12 mouse cellular contexts compared by ENCODE assay signal in the genomic region with DNA sequence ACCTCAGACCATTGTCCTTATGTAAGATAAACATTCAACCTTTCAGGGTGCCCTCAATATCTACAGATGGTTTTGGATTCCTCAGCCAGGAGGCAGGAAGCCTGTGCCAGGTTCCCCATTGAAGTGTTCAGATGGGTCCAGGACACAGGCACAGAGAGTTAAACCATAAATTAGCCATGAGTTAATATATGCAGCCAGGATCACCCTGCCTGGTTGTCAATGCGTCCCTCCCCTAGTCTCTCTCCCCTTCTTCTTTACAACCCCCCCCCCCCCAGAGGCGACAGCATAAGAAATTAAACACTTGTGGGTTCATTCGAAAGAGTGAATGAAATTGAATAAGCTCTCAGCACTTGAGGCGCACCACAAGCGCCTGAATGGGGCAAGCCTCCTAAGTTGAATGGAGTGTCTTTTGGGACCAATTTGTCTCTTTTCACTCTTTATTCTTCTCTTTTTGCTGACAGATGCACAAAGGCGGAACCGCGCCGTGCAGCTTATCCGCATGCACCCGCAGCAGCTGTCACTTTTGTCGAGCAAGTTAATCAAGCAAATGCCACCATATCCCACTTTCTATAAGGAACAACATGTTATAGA. TPM values are rescaled to one million over a fixed set of nuclear protein-coding genes. Genes with fewer than 3 reads are reported as not detected.
DNase-seq lines count a peak whose midpoint lies in the region; ATAC-seq and TF ChIP-seq lines count a peak whose summit lies in the region.
"Had no signal": no experiment of that assay in that cellular context is flagged by ENCODE, and none has a peak within 500 bp of the region (broad histone marks: within the 10 kb centered on the region; RNA-seq: fewer than 3 reads in every experiment).

No protein-coding gene starts in this region.

- no peaks in the 10 kb centered on the region for H3K9me3 ChIP-seq in ES-Bruce4 (replicated peaks; ENCODE audit: control insufficient read depth, insufficient read depth, low read length, poor library complexity, severe bottlenecking)
- no peaks in the 10 kb centered on the region for H3K9me3 ChIP-seq in forebrain, embryonic 14.5 days (replicated peaks; ENCODE audit: control insufficient read depth, low read length)
- no peaks in the 10 kb centered on the region for H3K9me3 ChIP-seq in heart, embryonic 12.5 days (replicated peaks)
- H3K9me3 ChIP-seq: stomach, embryonic 15.5 days had no signal

- H3K4me2 ChIP-seq in forebrain, embryonic 14.5 days (ENCODE audit: low read length): peak overlapping the region; percentile 8; the same call in 1 of the 2 replicates
- no peak overlapping the region for H3K4me2 ChIP-seq in heart, embryonic 12.5 days
- H3K4me2 ChIP-seq: stomach, embryonic 15.5 days had no signal

- H3K36me3 ChIP-seq in ES-Bruce4 (ENCODE audit: control insufficient read depth, insufficient read depth, low read length, poor library complexity, severe bottlenecking): no peaks in the 10 kb centered on the region
- H3K36me3 ChIP-seq in forebrain, embryonic 14.5 days (ENCODE audit: control insufficient read depth, insufficient read depth, low read length): no peaks in the 10 kb centered on the region
- H3K36me3 ChIP-seq in heart, embryonic 12.5 days: no peaks in the 10 kb centered on the region
- H3K36me3 ChIP-seq: stomach, embryonic 15.5 days had no signal

- no peak overlapping the region; the same call in 1 of the 2 replicates for H3K4me3 ChIP-seq in ES-Bruce4 (ENCODE audit: low read depth, low read length)
- H3K4me3 ChIP-seq in forebrain, embryonic 14.5 days (ENCODE audit: low read depth, low read length): no peak overlapping the region
- H3K4me3 ChIP-seq in heart, embryonic 12.5 days: no peak overlapping the region
- H3K4me3 ChIP-seq: stomach, embryonic 15.5 days had no signal

- no peak for TF ChIP-seq CTCF in ES-Bruce4 (IDR thresholded peaks at IDR 0.05; ENCODE audit: low read depth, low read length)

- no peaks in the 10 kb centered on the region for H3K4me1 ChIP-seq in ES-Bruce4 (ENCODE audit: control insufficient read depth, insufficient read depth, low read length)
- H3K4me1 ChIP-seq in forebrain, embryonic 14.5 days (ENCODE audit: control insufficient read depth, insufficient read depth, low read length): peaks cover 59% of the 10 kb centered on the region
- H3K4me1 ChIP-seq in heart, embryonic 12.5 days (replicated peaks): peaks cover 4% of the 10 kb centered on the region
- H3K4me1 ChIP-seq: stomach, embryonic 15.5 days had no signal

- H3K27ac ChIP-seq in ES-Bruce4 (ENCODE audit: insufficient read depth, low read length): no peak overlapping the region
- peak overlapping the region; percentile 11; the same call in 1 of the 2 replicates for H3K27ac ChIP-seq in forebrain, embryonic 14.5 days (ENCODE audit: low read depth, low read length)
- H3K27ac ChIP-seq in heart, embryonic 12.5 days (ENCODE audit: poor library complexity, severe bottlenecking): no peak overlapping the region
- H3K27ac ChIP-seq: stomach, embryonic 15.5 days had no signal

- TF ChIP-seq EP300 in ES-Bruce4 (IDR thresholded peaks at IDR 0.05; ENCODE audit: insufficient read depth, low read depth, low read length): no peak

- ATAC-seq in forebrain, embryonic 14.5 days: peak; percentile 87
- no peak for ATAC-seq in heart, embryonic 12.5 days (ENCODE audit: insufficient number of reproducible peaks, low FRiP score)

- H3K9ac ChIP-seq in ES-Bruce4 (ENCODE audit: low read depth, poor library complexity, severe bottlenecking): 0 out of 2 replicates have a peak overlapping the region, but pooled peaks have one; percentile 7
- no peak overlapping the region for H3K9ac ChIP-seq in forebrain, embryonic 14.5 days (ENCODE audit: low read length)
- no peak overlapping the region for H3K9ac ChIP-seq in heart, embryonic 12.5 days
- H3K9ac ChIP-seq: stomach, embryonic 15.5 days had no signal

- 3% methylated on average over 12 of the region's 12 CpGs for WGBS in forebrain, embryonic 14.5 days
- WGBS in heart, embryonic 12.5 days: 70% methylated on average over 12 of the region's 12 CpGs

- TF ChIP-seq POLR2A in ES-Bruce4 (IDR thresholded peaks at IDR 0.05; ENCODE audit: insufficient read depth, low read length): no peak

- H3K27me3 ChIP-seq in ES-Bruce4 (ENCODE audit: control insufficient read depth, insufficient read depth, low read length, poor library complexity, severe bottlenecking): peaks cover 2% of the 10 kb centered on the region; the same call in 1 of the 2 replicates
- H3K27me3 ChIP-seq in forebrain, embryonic 14.5 days (replicated peaks; ENCODE audit: control insufficient read depth, insufficient read depth, low read length): 0 out of 2 replicates have a peak, but pooled peaks cover 4% of the 10 kb centered on the region
- no peaks in the 10 kb centered on the region; the same call in 1 of the 2 replicates for H3K27me3 ChIP-seq in heart, embryonic 12.5 days (replicated peaks)
- H3K27me3 ChIP-seq: stomach, embryonic 15.5 days had no signal

- peak; percentile 60 for DNase-seq in cerebellum, adult 9-11 months
- peak; percentile 96 for DNase-seq in forebrain, embryonic 14.5 days (ENCODE audit: low spot score)
- DNase-seq in mesoderm, embryonic 11.5 days (ENCODE audit: low read depth, low spot score): peak; percentile 88
- DNase-seq in urinary bladder, postnatal 36 days (ENCODE audit: low spot score in 2 of 2): no peak
- no peak for DNase-seq in natural killer cell, adult 2 months (ENCODE audit: low spot score in 2 of 2)
- no peak for DNase-seq in adrenal gland, postnatal 36 days
- DNase-seq: gastrocnemius, postnatal 36 days had no signal

RNA-seq across cellular contexts. Expression of a gene that starts 45.4 kb away (rescaled TPM):
- polyA plus RNA-seq in ES-Bruce4 (2011; ENCODE audit: insufficient read depth, insufficient read length, low read depth, missing spikeins): not detected in 2 replicates
- 69.6 and 81.3 TPM in 2 replicates for polyA plus RNA-seq in forebrain, embryonic 14.5 days (2014; fragmentation: Nextera tagmentation; extraction: Ambion mirVana)
- polyA plus RNA-seq in heart, embryonic 12.5 days (2016; fragmentation: Nextera tagmentation; extraction: Ambion mirVana): 0.18 TPM in 1 of 2 replicates, not detected in the other
- total RNA-seq in adrenal gland, postnatal 36 days (2021): not detected
- total RNA-seq: gastrocnemius, postnatal 36 days; liver, adult 2 months had no signal
- polyA plus RNA-seq: kidney, embryonic 14.5 days; liver, adult 2 months; stomach, embryonic 15.5 days had no signal

Comparison
In these comparisons a context has a peak if more than half of its experiments do, and no peak if none do; other contexts are left out.
1. DNase-seq: peak in cerebellum, adult 9-11 months (single experiment), forebrain, embryonic 14.5 days (single experiment) and mesoderm, embryonic 11.5 days (single experiment); none in urinary bladder, postnatal 36 days (0 of 2), natural killer cell, adult 2 months (0 of 2) and adrenal gland, postnatal 36 days (0 of 2).
2. RNA of a gene that starts 45.4 kb away (polyA plus RNA-seq): 69.6 to 81.3 TPM in forebrain, embryonic 14.5 days; 0.18 TPM in heart, embryonic 12.5 days and not detected in ES-Bruce4; every median in the first group is over 10 times any median in the second.